Mouse (Mus musculus): ENCODE measurements around the gene Slc7a5.

Slc7a5 gene

DNA sequence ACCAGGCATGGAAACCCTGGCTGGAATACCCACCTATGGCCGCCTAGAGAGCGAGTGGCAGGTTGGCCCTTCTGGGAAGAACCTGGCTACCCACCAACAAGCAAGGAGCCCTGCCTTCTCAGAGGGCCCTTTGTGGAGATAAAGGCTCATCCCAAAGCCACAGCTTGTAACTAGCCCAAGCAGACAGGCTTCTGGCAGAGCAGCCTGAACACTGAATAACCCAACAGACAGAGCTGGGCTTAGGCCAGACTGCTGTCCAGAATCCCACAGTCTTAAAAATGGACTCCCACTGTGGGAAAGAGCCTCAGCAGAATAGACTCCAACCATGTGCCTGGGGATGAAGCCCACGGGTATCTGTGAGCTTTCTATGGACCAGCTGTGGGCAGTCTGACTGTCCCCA lies 23.3 kb downstream of the Slc7a5 start:
- DNase-seq (ENCODE audit: low spot score in 2 of 2), result no peak

- no peak for DNase-seq (ENCODE audit: low spot score in 2 of 2)
Measured at GRCm38 (mm10) chr8:121881921-121882320, 25.6 kb downstream of the Slc7a5 start.

- no peak for DNase-seq (ENCODE audit: low spot score in 2 of 2)
Measured at GRCm38 (mm10) chr8:121880818-121881217, 26.7 kb downstream of the Slc7a5 start.

DNA sequence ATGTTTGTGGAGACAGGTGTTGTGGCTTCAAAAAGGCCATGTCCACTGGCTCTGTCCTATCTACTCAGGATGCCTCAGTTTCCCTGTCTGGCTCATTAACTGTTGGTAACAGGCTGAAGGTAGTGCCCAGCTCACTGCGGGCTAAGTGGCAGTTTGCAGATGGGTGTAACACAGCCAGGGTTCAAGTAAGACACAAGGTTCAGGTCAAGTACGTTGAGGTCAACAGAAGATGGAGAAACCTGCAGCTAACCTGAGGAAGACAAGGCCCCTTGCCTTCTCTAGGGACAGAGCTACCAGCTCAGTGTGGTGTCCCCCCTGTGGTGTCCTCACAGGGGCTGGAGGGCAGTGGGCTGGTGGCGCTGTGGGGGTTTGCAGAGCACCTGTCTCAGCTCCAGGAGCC lies 27.8 kb downstream of the Slc7a5 start:
- DNase-seq (ENCODE audit: low spot score in 2 of 2), result no peak

DNA sequence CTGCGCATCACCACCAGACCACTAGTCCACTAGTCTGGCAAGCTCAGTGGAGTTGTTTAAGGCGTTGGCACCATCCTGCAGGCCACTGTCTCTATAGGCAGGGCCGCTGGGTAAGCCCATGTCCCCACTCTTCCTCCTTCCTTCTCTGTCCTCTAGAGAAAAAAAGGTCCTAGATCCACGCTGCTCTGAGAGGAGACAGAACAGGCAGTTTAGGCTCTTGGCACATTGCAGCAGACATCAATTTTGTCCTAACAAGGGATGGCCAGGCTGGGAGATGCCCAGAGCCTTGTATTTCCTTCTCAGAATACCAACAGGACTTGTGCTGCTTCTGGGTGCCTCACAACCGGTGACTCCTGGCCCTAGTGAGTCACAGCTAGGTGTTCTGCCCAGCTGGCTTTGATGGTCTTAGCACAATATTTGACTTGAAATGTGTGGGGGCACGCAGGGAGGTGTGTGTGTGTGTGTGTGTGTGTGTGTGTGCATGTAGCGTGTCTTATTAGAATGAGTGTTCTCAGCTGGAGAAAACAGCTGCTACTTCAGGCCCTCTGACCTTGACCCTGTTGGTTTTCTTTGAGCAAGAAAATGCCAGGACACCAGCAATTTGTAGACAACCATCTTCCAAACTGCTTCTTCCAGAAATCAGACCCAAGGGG lies 29.5 kb downstream of the Slc7a5 start:
- no peak for DNase-seq (ENCODE audit: low spot score in 2 of 2)

DNA sequence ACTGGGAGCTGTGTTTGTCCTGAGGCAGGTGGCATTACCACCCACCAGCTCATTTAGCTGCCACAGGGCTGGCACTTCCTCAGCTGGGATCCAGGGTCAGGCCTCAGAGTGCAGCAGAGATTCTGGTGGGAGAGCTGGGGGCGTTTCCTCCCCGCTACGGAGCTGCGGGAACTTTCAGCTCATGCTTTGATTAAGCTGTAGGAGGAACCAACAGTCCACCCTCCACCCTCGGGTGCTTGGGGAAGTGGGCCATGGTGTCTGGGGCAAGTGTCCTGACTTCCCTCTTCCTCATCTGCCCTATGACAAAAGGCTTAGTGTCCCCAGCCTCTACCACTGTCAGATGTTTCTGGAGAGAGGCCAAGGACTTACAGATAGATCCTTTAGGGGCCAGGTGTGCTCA lies 30.3 kb downstream of the Slc7a5 start:
- no peak for DNase-seq (ENCODE audit: low spot score in 2 of 2)

DNA sequence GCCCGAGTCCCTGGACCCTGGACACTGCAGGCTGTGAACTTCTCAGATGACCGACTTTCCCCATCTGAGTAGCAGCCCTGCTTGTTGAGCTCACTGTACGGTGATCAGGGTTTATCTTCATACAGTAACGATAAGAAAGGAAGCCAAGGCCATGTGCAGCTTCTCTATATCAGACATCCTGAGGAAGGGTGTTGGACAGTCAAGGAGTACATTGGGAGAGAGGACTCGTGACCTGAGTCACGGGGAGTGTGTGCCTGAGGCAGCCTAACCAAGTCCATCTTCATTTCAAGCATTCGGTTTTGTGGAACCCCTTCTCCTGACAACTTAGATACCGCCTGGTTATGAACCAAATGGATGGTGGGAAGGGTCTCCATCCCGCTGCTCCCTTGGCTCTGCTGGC lies 32.0 kb downstream of the Slc7a5 start:
- no peak for DNase-seq (ENCODE audit: low spot score in 2 of 2)

GRCm38 (mm10) chr8:121875045-121875444 lies 32.4 kb downstream of the Slc7a5 start:
- no peak for DNase-seq (ENCODE audit: low spot score in 2 of 2)

- DNase-seq (ENCODE audit: low spot score in 2 of 2), result no peak
Measured at GRCm38 (mm10) chr8:121874031-121874430, 33.5 kb downstream of the Slc7a5 start.

DNA sequence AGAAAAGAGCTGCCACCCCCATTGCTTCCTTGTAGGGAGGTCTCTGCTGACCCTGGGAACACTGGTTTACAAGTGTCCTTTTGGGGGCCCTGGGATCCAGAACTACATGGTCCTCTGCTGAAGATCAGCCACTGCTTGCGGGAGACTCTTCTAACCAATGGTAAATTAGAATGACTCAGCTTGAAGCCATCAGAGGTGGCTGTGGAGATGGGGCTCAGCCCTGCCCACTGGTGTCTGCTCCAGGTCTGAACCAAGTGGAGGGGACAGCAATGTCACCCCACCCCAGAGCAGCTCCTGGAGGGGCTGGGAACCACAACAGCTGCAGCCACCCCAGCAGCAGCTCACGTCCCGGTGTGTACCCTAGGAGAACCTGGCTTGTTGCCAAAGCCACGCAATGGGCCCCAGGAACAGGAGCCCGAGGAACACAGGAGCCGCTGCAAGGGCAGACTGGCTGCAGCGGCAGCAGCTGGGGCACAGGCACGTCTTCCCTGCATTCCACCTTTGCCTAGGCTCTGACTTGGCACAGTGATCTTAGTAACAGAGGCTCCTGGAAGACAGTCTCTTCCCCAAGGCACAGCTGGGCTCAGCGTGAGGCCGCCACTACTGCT lies 35.6 kb downstream of the Slc7a5 start:
- no peak for DNase-seq (ENCODE audit: low spot score in 2 of 2)

- DNase-seq (ENCODE audit: low spot score in 2 of 2), result no peak
Measured at GRCm38 (mm10) chr8:121870190-121870589, 37.3 kb downstream of the Slc7a5 start.

DNA sequence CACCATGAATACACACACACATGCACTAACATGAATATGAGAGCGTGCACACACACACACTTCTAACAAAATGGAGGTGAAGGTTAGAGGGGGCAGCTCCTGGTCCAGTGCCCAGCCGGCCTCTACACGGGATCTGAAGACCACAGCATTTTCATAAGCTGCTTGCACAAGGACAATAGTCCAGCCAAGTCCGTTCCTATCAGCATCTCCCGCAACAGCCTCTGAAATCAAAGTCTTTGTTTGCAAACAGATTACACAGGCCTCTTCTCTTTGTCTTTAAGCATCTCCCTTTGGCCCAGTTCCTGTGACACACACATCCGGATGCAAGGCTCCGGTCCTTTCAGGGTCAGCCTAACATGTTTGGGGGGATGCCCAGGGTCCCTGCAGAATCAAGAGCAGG lies 38.6 kb downstream of the Slc7a5 start:
- DNase-seq (ENCODE audit: low spot score in 2 of 2), result no peak

- DNase-seq (ENCODE audit: low spot score in 2 of 2), result no peak
Measured at GRCm38 (mm10) chr8:121868196-121868595, 39.3 kb downstream of the Slc7a5 start.

DNA sequence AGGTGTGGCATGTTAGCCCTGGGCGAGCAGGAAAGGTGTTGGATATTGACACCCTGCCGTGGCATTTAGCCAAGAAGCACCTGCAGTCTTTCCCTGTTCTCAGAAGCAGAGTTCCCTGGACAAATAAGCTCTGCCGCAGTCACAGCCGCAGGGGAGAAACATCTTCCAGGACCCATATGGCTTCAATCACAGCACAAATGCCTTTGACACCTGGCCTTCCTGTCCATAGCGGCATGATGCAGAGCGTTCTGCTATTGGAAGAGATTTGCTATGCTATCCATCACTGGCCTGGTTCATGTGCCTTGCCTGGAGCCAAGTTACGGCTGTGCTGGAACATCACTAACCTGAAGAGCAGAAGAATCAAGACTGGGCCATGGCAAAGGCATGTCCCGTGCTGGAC lies 42.1 kb downstream of the Slc7a5 start:
- DNase-seq (ENCODE audit: low spot score in 2 of 2), result no peak

DNA sequence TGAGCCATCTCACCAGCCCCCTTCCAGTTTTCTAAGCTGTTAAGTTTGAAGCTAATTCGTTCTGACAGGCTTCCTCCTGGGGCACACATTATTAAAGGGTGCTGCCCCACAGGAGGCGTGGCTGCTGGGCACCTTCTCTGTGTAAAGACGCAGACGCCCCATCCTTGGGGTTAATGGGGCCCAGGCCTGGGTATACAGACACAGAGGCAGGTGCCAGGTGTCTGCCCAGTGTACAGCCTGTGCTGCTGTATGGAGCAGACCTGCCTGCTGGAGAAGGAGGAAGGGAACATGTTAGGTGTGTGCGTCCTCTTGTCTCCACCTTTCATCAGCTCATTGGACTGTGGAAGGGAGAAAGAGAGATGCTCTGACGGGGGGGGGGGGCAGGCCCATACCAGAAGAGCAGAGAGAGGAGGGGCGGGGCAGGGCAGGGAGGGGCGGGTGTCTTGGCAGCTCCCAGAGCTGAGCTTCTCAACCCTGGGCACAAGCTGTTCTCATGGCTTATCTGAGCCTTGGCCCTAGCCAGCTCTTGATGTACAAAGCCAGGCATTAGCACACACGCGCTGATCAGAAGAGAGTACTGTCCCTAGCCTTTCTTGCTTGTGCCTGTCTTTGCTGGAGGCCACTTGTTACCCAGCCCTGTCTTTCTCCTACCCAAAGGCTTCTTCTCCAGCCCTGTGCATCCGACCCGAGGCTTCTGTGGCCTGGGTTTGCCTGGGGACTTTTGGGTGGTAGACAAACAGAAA lies 45.5 kb downstream of the Slc7a5 start:
- no peak for DNase-seq (ENCODE audit: low spot score in 2 of 2)

GRCm38 (mm10) chr8:121861276-121861675 lies 46.2 kb downstream of the Slc7a5 start:
- no peak for DNase-seq (ENCODE audit: low spot score in 2 of 2)

DNA sequence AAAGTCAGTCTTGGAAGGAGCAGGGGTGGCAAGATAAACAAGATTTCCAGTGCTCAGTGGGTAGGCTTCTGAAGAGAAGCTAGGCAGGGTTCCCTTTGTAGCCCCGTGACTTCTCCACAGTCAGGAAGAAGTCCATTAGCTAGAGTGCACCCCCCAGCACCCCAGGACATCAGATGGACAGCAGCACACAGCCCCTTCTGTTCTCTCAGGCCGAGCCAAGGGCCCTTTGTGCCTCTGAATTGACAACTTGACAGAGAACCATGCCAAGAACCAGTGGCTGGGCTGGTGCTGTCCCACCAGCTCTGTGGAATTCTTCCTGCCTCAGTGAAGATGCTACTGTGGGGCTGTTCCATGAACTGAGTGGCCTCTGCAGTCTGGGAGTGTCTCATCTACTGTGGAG lies 49.7 kb downstream of the Slc7a5 start:
- no peak for DNase-seq (ENCODE audit: low spot score in 2 of 2)

GRCm38 (mm10) chr8:121857331-121857730 lies 50.2 kb downstream of the Slc7a5 start:
- DNase-seq (ENCODE audit: low spot score in 2 of 2), result no peak

GRCm38 (mm10) chr8:121856071-121856746 lies 51.3 kb downstream of the Slc7a5 start:
- DNase-seq (ENCODE audit: low spot score in 2 of 2), result no peak

GRCm38 (mm10) chr8:121853586-121853985 lies 53.9 kb downstream of the Slc7a5 start:
- DNase-seq (ENCODE audit: low spot score in 2 of 2), result no peak

DNA sequence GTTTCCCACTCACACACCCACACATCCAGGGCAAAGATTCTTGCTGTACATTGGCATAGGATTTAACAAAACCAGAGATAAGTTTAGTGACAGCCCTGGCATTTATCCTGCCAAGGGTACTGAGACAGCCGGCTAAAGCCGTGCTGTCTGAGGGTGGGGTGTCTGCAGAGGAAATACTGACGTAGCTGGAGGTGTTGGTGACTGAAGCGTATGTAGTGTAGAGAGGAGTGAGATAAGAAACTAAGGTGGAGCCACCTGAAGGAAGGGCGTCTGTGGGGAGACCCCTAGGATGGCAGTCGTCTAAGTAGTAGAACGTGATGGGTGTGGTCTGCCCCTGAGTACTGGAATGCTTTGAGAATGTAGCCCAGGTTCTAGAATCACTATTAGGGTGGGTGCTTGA lies 55.0 kb downstream of the Slc7a5 start:
- no peak for DNase-seq (ENCODE audit: low spot score in 2 of 2)

DNA sequence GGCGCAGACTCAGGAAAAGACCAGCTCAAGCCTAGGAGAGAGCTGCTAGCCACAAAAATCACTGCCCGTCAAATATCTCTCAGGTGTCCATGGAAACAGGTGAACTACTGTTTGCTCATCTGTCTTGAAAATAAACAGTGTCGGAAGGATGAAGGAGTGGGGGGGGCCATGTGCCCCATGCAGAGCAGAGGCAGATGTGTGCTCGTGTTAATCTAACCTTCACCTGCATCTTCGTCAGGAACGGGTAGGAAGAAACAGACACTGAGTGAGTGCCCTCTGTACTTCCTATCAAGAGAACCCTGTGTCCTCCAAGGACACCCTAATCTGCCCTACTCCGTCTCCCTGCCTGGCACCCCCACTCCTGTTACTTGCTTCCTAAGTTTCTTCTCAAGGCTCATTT lies 55.8 kb downstream of the Slc7a5 start:
- DNase-seq (ENCODE audit: low spot score in 2 of 2), result no peak
